Mouse (Mus musculus) embryonic facial prominence, embryonic 11.5 days (tissue): ENCODE measurements around the gene Muc4. TPM values are rescaled to one million over a fixed set of nuclear protein-coding genes. Genes with fewer than 3 reads are reported as not detected.

Source experiments
- ATAC-seq: fragments of 200-750 bp; cut with Nextera tagmentation; replicated peaks from 2 replicates; pipeline ENCODE4 v1.8.0; 2017; ENCODE audit warnings: low read depth; ENCODE audit not compliant: insufficient number of reproducible peaks, low FRiP score, low TSS enrichment
- DNase-seq: peaks from one replicate; pipeline ENCODE4 v3.0.0-alpha.2; 2015; ENCODE audit warnings: low spot score
- H3K27ac ChIP-seq: fragments of 300-500 bp; sonication (generic); replicated peaks from 2 replicates; pipeline ENCODE4 v1.5.1; 2014; ENCODE audit warnings: mild to moderate bottlenecking, low read depth, low read length, control low read depth
- H3K27me3 ChIP-seq: fragments of 300-500 bp; sonication (generic); 2 replicates; pipeline ENCODE4 v1.6.1; 2014; ENCODE audit warnings: mild to moderate bottlenecking, low read length, moderate library complexity, mixed read lengths; ENCODE audit not compliant: control insufficient read depth, insufficient read depth
- H3K36me3 ChIP-seq: fragments of 300-500 bp; sonication (generic); replicated peaks from 2 replicates; pipeline ENCODE4 v1.6.1; 2014; ENCODE audit warnings: low read depth, mild to moderate bottlenecking, low read length, moderate library complexity, mixed read lengths; ENCODE audit not compliant: control insufficient read depth, insufficient read depth
- H3K4me1 ChIP-seq: fragments of 300-500 bp; sonication (generic); 2 replicates; pipeline ENCODE4 v1.6.1; 2014; ENCODE audit warnings: low read length, mixed read lengths; ENCODE audit not compliant: control insufficient read depth, insufficient read depth
- H3K4me2 ChIP-seq: fragments of 300-500 bp; sonication (generic); 2 replicates; pipeline ENCODE4 v1.6.1; 2014; ENCODE audit warnings: low read depth, mild to moderate bottlenecking, control low read depth, low read length, moderate library complexity
- H3K4me3 ChIP-seq: fragments of 300-500 bp; sonication (generic); 2 replicates; pipeline ENCODE4 v1.5.1; 2014; ENCODE audit warnings: low read depth, low read length, control low read depth
- H3K9ac ChIP-seq: fragments of 300-500 bp; sonication (generic); replicated peaks from 2 replicates; pipeline ENCODE4 v1.6.1; 2014; ENCODE audit warnings: mild to moderate bottlenecking, control low read depth, low read length
- H3K9me3 ChIP-seq: fragments of 300-500 bp; sonication (generic); replicated peaks from 2 replicates; pipeline ENCODE4 v1.6.1; 2016; ENCODE audit warnings: mild to moderate bottlenecking, low read length, inconsistent platforms, mixed read lengths; ENCODE audit not compliant: control insufficient read depth
- WGBS: fragments of 180-500 bp; shearing (Covaris S2); extraction: QIAGEN DNeasy Blood & Tissue Kit; methylation state at CpG from one replicate; pipeline ENCODE4 v1.1.7; 2014; 5-methylcytosine and 5-hydroxymethylcytosine counted together
- polyA plus RNA-seq: library from polyadenylated mRNA; unstranded; fragments of >200 nt; fragmentation: Nextera tagmentation; extraction: Ambion mirVana; gene quantifications from 2 replicates; pipeline ENCODE4 v1.2.1, GENCODE M21; 2014

Gene Muc4
- polyA plus RNA-seq, 1 experiment from 2014 or later = not detected

DNA sequence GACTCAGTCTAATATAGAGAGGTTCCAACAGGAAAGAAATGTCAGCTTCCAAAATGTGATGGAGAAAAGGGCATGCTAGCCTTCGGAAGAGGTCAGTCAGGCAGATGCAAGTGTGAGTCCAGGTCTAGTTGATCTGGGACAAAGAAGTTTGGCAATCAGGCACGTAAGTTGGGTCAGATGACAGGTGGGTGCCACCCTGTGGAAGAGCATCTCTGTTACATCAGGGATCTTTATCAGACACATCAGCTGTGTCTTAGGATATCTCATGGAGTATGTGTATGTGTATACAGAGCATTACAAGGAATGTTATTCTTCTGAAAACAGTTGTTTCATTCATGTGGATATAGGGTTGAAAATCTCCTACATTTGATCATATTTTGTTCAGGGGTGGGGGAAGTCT, 28.9 kb downstream of the Muc4 start:
- no peaks in the 10 kb centered on the region for H3K9me3 ChIP-seq
- DNase-seq (no peak), ATAC-seq (no peak)
- no peak overlapping the region for H3K4me3 ChIP-seq
- no peaks in the 10 kb centered on the region for H3K27me3 ChIP-seq
- H3K9ac ChIP-seq = no peak overlapping the region
- H3K4me1 ChIP-seq = no peaks in the 10 kb centered on the region
- no peaks in the 10 kb centered on the region for H3K36me3 ChIP-seq
- 85% methylated on average over 2 of the region's 2 CpGs for WGBS
- H3K27ac ChIP-seq = no peak overlapping the region
- H3K4me2 ChIP-seq = no peak overlapping the region

GRCm38 (mm10) chr16:32764961-32765360, 29.3 kb downstream of the Muc4 start:
- Histone ChIP-seq H3K27me3 (no peaks in the 10 kb centered on the region), H3K4me1 (no peaks in the 10 kb centered on the region), H3K36me3 (no peaks in the 10 kb centered on the region), H3K27ac (no peak overlapping the region), H3K4me3 (no peak overlapping the region), H3K9me3 (no peaks in the 10 kb centered on the region), H3K4me2 (no peak overlapping the region), H3K9ac (no peak overlapping the region)
- 76% methylated on average over 6 of the region's 6 CpGs for WGBS
- DNase-seq = no peak
- ATAC-seq = no peak

DNA sequence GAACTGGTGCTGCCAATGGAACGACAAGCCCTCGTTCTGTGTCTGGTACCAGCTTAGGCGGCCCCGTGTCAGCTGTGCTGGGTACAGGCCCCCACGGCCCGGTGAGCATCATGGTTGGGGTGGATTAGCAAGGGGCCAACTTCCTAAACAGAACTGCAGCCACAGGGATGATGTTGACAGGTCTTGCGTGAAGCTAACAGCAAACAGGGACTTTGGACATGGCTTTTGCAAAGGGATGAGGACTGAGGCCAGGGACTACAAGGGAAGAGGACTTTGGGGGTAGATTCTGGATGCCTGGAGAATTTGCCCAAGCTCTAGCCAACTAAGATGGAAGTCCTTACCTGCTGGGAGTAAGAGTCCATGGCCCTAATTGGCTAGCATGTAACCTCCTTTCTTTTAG, 31.2 kb downstream of the Muc4 start:
- H3K27me3 ChIP-seq = no peaks in the 10 kb centered on the region
- no peak for DNase-seq
- no peaks in the 10 kb centered on the region for H3K9me3 ChIP-seq
- H3K4me2 ChIP-seq = no peak overlapping the region
- H3K27ac ChIP-seq = no peak overlapping the region
- H3K4me1 ChIP-seq = no peaks in the 10 kb centered on the region
- no peak overlapping the region for H3K4me3 ChIP-seq
- no peaks in the 10 kb centered on the region for H3K36me3 ChIP-seq
- no peak for ATAC-seq
- H3K9ac ChIP-seq = no peak overlapping the region
- 96% methylated on average over 7 of the region's 7 CpGs for WGBS

DNA sequence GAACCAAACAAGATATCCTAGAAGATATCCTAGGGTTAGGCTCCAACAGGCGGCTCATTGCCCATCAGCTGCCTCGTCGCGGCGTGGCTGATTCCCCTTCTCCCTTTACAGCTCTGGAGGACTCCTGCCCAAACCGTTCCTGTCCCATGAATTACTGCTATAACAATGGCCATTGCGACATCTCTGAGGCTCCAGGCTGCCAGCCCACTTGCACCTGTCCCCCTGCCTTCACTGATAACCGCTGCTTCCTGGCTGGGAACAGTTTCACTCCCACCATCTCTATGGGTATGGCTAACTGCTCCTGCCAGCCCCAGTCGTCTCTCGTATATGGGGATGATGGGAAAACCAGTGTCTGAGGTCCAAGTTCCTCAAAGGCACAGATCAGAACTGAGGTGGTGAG, 41.0 kb downstream of the Muc4 start:
- H3K36me3 ChIP-seq = no peaks in the 10 kb centered on the region
- ATAC-seq (no peak), DNase-seq (no peak)
- 84% methylated on average over 10 of the region's 10 CpGs for WGBS
- H3K4me3 ChIP-seq = no peak overlapping the region
- no peak overlapping the region for H3K27ac ChIP-seq
- H3K9ac ChIP-seq = no peak overlapping the region
- no peaks in the 10 kb centered on the region for H3K9me3 ChIP-seq
- no peak overlapping the region for H3K4me2 ChIP-seq
- no peaks in the 10 kb centered on the region for H3K4me1 ChIP-seq
- H3K27me3 ChIP-seq = no peaks in the 10 kb centered on the region

- ATAC-seq (no peak), DNase-seq (no peak)
- Histone ChIP-seq H3K9ac (no peak overlapping the region), H3K4me3 (no peak overlapping the region), H3K27me3 (no peaks in the 10 kb centered on the region), H3K9me3 (no peaks in the 10 kb centered on the region), H3K4me2 (no peak overlapping the region), H3K27ac (no peak overlapping the region), H3K36me3 (no peaks in the 10 kb centered on the region), H3K4me1 (no peaks in the 10 kb centered on the region)
- WGBS = 62% methylated on average over 8 of the region's 8 CpGs
Measured at GRCm38 (mm10) chr16:32778956-32779355, 43.3 kb downstream of the Muc4 start.

GRCm38 (mm10) chr16:32783324-32784062, 47.8 kb downstream of the Muc4 start:
- Histone ChIP-seq H3K27ac (no peak overlapping the region), H3K4me1 (no peaks in the 10 kb centered on the region), H3K9ac (no peak overlapping the region), H3K36me3 (no peaks in the 10 kb centered on the region), H3K4me3 (no peak overlapping the region), H3K9me3 (no peaks in the 10 kb centered on the region), H3K4me2 (no peak overlapping the region), H3K27me3 (no peaks in the 10 kb centered on the region)
- DNase-seq (no peak), ATAC-seq (no peak)
- WGBS = 55% methylated on average over 5 of the region's 5 CpGs

DNA sequence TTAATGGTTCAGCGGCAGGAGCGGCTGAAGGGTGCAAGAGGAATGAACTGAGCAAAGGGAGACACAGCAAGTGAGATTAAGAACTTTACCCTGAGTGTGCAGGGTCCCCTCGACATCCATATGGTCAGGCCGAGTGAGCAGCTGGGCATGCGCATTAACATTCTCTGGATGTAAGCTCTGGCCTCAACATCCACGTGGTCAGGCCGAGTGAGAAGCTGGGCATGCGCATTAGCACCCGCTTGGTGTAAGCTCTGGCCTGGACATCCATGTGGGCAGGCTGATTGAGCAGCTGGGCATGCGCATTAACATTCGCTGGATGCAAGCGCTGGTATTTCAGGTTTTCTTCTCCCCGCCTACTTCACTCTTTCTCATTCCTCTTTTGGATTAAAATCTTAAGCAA, 49.2 kb downstream of the Muc4 start:
- Histone ChIP-seq H3K9me3 (no peaks in the 10 kb centered on the region), H3K4me3 (no peak overlapping the region), H3K9ac (no peak overlapping the region), H3K4me1 (no peaks in the 10 kb centered on the region), H3K27ac (no peak overlapping the region), H3K27me3 (no peaks in the 10 kb centered on the region), H3K4me2 (no peak overlapping the region), H3K36me3 (no peaks in the 10 kb centered on the region; the same call in 1 of the 2 replicates)
- WGBS = 84% methylated on average over 13 of the region's 13 CpGs
- ATAC-seq = no peak
- no peak for DNase-seq

DNA sequence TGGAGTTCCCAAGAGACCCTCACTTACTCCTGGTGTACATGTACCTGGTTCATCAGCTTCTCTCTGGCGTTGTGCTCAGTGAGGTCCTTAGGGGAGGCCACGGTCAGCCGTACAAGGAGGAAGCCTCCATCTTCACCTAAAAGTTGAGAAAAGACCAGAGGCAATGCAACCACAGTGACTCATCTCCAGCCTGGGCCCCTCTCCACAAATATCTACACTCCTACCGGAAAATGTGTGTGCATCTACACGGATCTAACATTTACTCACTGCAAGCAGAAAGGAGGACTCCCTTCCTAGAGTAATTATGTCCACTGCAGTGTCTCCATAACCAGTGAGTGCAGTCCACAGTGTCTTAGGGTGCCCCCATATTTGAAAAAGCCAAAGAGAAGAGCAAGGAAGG, 54.4 kb downstream of the Muc4 start:
- no peak overlapping the region for H3K27ac ChIP-seq
- H3K36me3 ChIP-seq = no peaks in the 10 kb centered on the region; the same call in 1 of the 2 replicates
- DNase-seq (no peak), ATAC-seq (no peak)
- no peak overlapping the region for H3K9ac ChIP-seq
- no peak overlapping the region for H3K4me3 ChIP-seq
- H3K27me3 ChIP-seq = no peaks in the 10 kb centered on the region
- H3K9me3 ChIP-seq = no peaks in the 10 kb centered on the region
- WGBS = 88% methylated on average over 5 of the region's 5 CpGs
- no peaks in the 10 kb centered on the region for H3K4me1 ChIP-seq
- no peak overlapping the region for H3K4me2 ChIP-seq
